Mouse (Mus musculus) stomach, postnatal 0 days (tissue): Measurements from ENCODE around the gene Krtcap2.

Source experiments
- CTCF ChIP-seq: IDR thresholded peaks from 2 replicates; pipeline ENCODE4 v1.5.1; 2016; ENCODE audit warnings: antibody characterized with exemption, low read depth, mild to moderate bottlenecking, moderate library complexity
- EP300 ChIP-seq: optimal IDR thresholded peaks from 2 replicates; pipeline ENCODE3; 2016; ENCODE audit warnings: antibody characterized with exemption

GRCm38 (mm10) chr3:89236516-89236915 lies 9.2 kb upstream of the Krtcap2 start:
- TF ChIP-seq CTCF (no peak), EP300 (no peak)
